Mouse (Mus musculus) kidney, adult 2 months (tissue): ENCODE data around the gene Cntnap5b.

Source experiments
- CTCF ChIP-seq: fragments of 200-500 bp; conservative IDR thresholded peaks from 2 replicates; pipeline ENCODE4 v1.5.1; 2011; ENCODE audit warnings: low read depth, mild to moderate bottlenecking, control low read depth, low read length, moderate library complexity, mixed read lengths; ENCODE audit not compliant: insufficient read depth, insufficient read length
- POLR2A ChIP-seq: fragments of 200-500 bp; IDR thresholded peaks from one replicate; pipeline ENCODE4 v1.6.1; 2011; ENCODE audit warnings: low read depth, low read length, control low read depth

DNA sequence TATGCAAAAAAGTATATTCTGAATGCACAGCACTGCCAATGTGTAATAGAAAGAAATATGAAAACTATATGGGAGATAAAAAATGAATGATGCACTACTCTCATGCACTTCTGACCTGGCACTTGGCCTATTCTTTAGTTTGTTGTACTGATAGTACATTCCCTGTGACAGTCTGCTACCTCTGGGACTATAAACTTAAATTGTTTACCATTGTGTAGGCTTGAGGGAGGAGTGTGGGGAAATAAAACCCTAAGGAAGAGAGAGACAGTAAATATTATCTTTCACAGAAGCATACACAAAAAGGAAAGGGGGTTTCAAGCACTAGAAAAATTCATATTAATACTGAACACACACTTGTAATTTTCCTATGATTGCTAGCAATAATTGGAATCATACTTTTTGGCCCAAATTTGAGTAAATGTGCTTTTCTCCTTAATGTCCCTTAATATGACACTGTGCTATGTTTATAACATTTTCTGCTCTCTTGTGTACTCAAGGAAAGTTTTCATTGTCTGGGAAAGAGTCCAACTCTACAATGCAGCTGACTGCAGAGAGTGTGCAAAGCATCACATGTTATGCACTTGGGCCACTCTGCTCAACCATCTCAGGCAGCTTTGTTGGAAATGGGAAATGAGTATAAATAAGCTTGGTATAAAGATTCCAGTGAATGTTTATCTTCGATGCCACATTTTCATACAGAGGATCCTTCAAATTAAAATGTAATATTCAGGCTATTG, 657.6 kb downstream of the Cntnap5b start:
- TF ChIP-seq CTCF: no peak
- TF ChIP-seq POLR2A: no peak
